Mouse (Mus musculus) erythroblast, embryonic 14.5 days (primary cell): Measurements from ENCODE around the gene Vmn1r129.
"Not testable (repeated sequence)": the region's sequence is repeated elsewhere in the genome, so short reads cannot be mapped to it uniquely, and the experiment has no call there.

ENCODE experiments used
- GATA1 ChIP-seq: IDR thresholded peaks from 2 replicates; pipeline ENCODE4 v1.6.1; 2012; ENCODE audit warnings: low read length, inconsistent platforms, mixed read lengths
- TAL1 ChIP-seq: IDR thresholded peaks from 3 replicates; pipeline ENCODE4 v1.6.1; 2012; ENCODE audit warnings: low read length, inconsistent platforms, mixed read lengths

DNA sequence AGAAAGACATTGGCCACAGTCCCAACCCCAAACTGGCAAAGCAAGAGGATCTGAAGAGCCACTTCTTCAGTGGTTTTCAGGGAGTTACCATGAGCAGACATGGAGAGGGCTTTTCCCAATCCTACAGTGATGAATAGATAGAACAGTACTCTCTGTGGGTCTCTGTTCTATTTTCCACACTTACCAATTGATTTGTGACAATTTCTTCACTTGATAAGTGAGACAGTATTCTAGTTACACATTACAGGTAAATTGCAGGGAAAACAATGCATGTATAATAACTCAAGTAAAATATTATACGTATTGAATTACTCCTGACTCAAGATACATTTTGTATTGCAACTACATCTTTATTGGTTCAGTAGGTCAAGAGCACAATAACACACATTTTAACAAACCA is at the start of gene Vmn1r129:
- TF ChIP-seq TAL1, GATA1: not testable (repeated sequence)
